Mouse (Mus musculus): ENCODE results near the gene Evi2a. TPM values are rescaled to one million over a fixed set of nuclear protein-coding genes. Genes with fewer than 3 reads are reported as not detected.

Gene Evi2a
- polyA plus RNA-seq, 1 experiment, result 10.7 TPM

- Histone ChIP-seq H3K27me3 (ENCODE audit: control insufficient read depth, insufficient read depth, insufficient read length) (no peaks in the 10 kb centered on the region), H3ac (ENCODE audit: control insufficient read depth, insufficient read length) (no peak overlapping the region), H3K4me2 (ENCODE audit: low read depth) (no peak overlapping the region), H3K4me3 (no peak overlapping the region), H3K79me2 (ENCODE audit: control insufficient read depth, insufficient read depth) (no peaks in the 10 kb centered on the region), H3K36me3 (ENCODE audit: control insufficient read depth, insufficient read depth) (peaks cover 12% of the 10 kb centered on the region)
- peak; percentile 57; the same call in 1 of the 2 replicates for TF ChIP-seq CEBPB (IDR thresholded peaks at IDR 0.05; ENCODE audit: insufficient read depth, poor library complexity, severe bottlenecking)
- TF ChIP-seq REST (IDR thresholded peaks at IDR 0.05; ENCODE audit: insufficient read depth, insufficient read length), result no peak
Observed at GRCm38 (mm10) chr11:79536293-79536692, 5.9 kb upstream of the Evi2a start.

- no peaks in the 10 kb centered on the region for H3K27me3 ChIP-seq (ENCODE audit: control insufficient read depth, insufficient read depth, insufficient read length)
- peaks cover 12% of the 10 kb centered on the region for H3K36me3 ChIP-seq (ENCODE audit: control insufficient read depth, insufficient read depth)
- TF ChIP-seq POLR2AphosphoS2 (IDR thresholded peaks at IDR 0.05; ENCODE audit: insufficient read length, low read depth) (no peak), TCF12 (IDR thresholded peaks at IDR 0.05; ENCODE audit: insufficient read depth, poor library complexity, severe bottlenecking) (no peak), CEBPB (IDR thresholded peaks at IDR 0.05; ENCODE audit: insufficient read depth, poor library complexity, severe bottlenecking) (no peak), MAX (IDR thresholded peaks at IDR 0.05; ENCODE audit: low read depth) (no peak), POLR2A (IDR thresholded peaks at IDR 0.05; ENCODE audit: insufficient read length, low read depth) (no peak), MYOD1 (IDR thresholded peaks at IDR 0.05; ENCODE audit: control insufficient read depth in 1 of 3, insufficient read length in 2 of 3, low read depth in 2 of 3) (no peak), REST (IDR thresholded peaks at IDR 0.05; ENCODE audit: insufficient read depth, insufficient read length) (no peak), SRF (IDR thresholded peaks at IDR 0.05; ENCODE audit: control insufficient read depth, insufficient read length, low read depth) (no peak), MYOG (IDR thresholded peaks at IDR 0.05; ENCODE audit: control insufficient read depth in 1 of 3, insufficient read depth in 1 of 3, insufficient read length in 2 of 3, low read depth in 2 of 3) (no peak), TCF3 (IDR thresholded peaks at IDR 0.05; ENCODE audit: insufficient read length, low read depth) (no peak), USF1 (IDR thresholded peaks at IDR 0.05; ENCODE audit: low read depth) (no peak), E2F4 (IDR thresholded peaks at IDR 0.05; ENCODE audit: insufficient read depth) (no peak)
- no peak overlapping the region for H3K4me2 ChIP-seq (ENCODE audit: low read depth)
- H3K4me3 ChIP-seq, result no peak overlapping the region
- H3ac ChIP-seq (ENCODE audit: control insufficient read depth, insufficient read length), result no peak overlapping the region
- H3K79me2 ChIP-seq (ENCODE audit: control insufficient read depth, insufficient read depth), result no peaks in the 10 kb centered on the region
Observed at GRCm38 (mm10) chr11:79535554-79535953, 5.1 kb upstream of the Evi2a start.

GRCm38 (mm10) chr11:79533950-79534690, 3.7 kb upstream of the Evi2a start:
- no peak for TF ChIP-seq USF1 (IDR thresholded peaks at IDR 0.05; ENCODE audit: low read depth)
- peak; percentile 21 for TF ChIP-seq MAX (IDR thresholded peaks at IDR 0.05; ENCODE audit: low read depth)
- TF ChIP-seq TCF12 (IDR thresholded peaks at IDR 0.05; ENCODE audit: insufficient read depth, poor library complexity, severe bottlenecking), result no peak
- peak in 1 of 3 experiments; percentile 27 for TF ChIP-seq MYOD1 (IDR thresholded peaks at IDR 0.05; ENCODE audit: control insufficient read depth in 1 of 3, insufficient read length in 2 of 3, low read depth in 2 of 3)
- Histone ChIP-seq H3K4me2 (ENCODE audit: low read depth) (peak overlapping the region; percentile 62), H3K79me2 (ENCODE audit: control insufficient read depth, insufficient read depth) (peaks cover 8% of the 10 kb centered on the region), H3K4me3 (no peak overlapping the region), H3K36me3 (ENCODE audit: control insufficient read depth, insufficient read depth) (peaks cover 12% of the 10 kb centered on the region), H3K27me3 (ENCODE audit: control insufficient read depth, insufficient read depth, insufficient read length) (no peaks in the 10 kb centered on the region), H3ac (ENCODE audit: control insufficient read depth, insufficient read length) (no peak overlapping the region)

GRCm38 (mm10) chr11:79533311-79533710, 2.9 kb upstream of the Evi2a start:
- Histone ChIP-seq H3K36me3 (ENCODE audit: control insufficient read depth, insufficient read depth) (peaks cover 12% of the 10 kb centered on the region), H3K79me2 (ENCODE audit: control insufficient read depth, insufficient read depth) (peaks cover 10% of the 10 kb centered on the region), H3K4me2 (ENCODE audit: low read depth) (no peak overlapping the region), H3K4me3 (no peak overlapping the region), H3ac (ENCODE audit: control insufficient read depth, insufficient read length) (no peak overlapping the region), H3K27me3 (ENCODE audit: control insufficient read depth, insufficient read depth, insufficient read length) (no peaks in the 10 kb centered on the region)
- TF ChIP-seq TCF12 (IDR thresholded peaks at IDR 0.05; ENCODE audit: insufficient read depth, poor library complexity, severe bottlenecking) (no peak), USF1 (IDR thresholded peaks at IDR 0.05; ENCODE audit: low read depth) (no peak), POLR2AphosphoS2 (IDR thresholded peaks at IDR 0.05; ENCODE audit: insufficient read length, low read depth) (no peak), SRF (IDR thresholded peaks at IDR 0.05; ENCODE audit: control insufficient read depth, insufficient read length, low read depth) (no peak), REST (IDR thresholded peaks at IDR 0.05; ENCODE audit: insufficient read depth, insufficient read length) (no peak), CEBPB (IDR thresholded peaks at IDR 0.05; ENCODE audit: insufficient read depth, poor library complexity, severe bottlenecking) (no peak), MYOD1 (IDR thresholded peaks at IDR 0.05; ENCODE audit: control insufficient read depth in 1 of 3, insufficient read length in 2 of 3, low read depth in 2 of 3) (no peak), E2F4 (IDR thresholded peaks at IDR 0.05; ENCODE audit: insufficient read depth) (no peak), MAX (IDR thresholded peaks at IDR 0.05; ENCODE audit: low read depth) (no peak), POLR2A (IDR thresholded peaks at IDR 0.05; ENCODE audit: insufficient read length, low read depth) (no peak), TCF3 (IDR thresholded peaks at IDR 0.05; ENCODE audit: insufficient read length, low read depth) (no peak), MYOG (IDR thresholded peaks at IDR 0.05; ENCODE audit: control insufficient read depth in 1 of 3, insufficient read depth in 1 of 3, insufficient read length in 2 of 3, low read depth in 2 of 3) (no peak)

GRCm38 (mm10) chr11:79531485-79531884, 1.1 kb upstream of the Evi2a start:
- no peak for TF ChIP-seq SRF (IDR thresholded peaks at IDR 0.05; ENCODE audit: control insufficient read depth, insufficient read length, low read depth)
- TF ChIP-seq MAX (IDR thresholded peaks at IDR 0.05; ENCODE audit: low read depth), result no peak
- H3K4me2 ChIP-seq (ENCODE audit: low read depth), result no peak overlapping the region

More at GRCm38 (mm10) chr11:79531485-79531884, 1.1 kb upstream of the Evi2a start:
- H3K4me3 ChIP-seq, result peak overlapping the region; percentile 21
- peaks cover 10% of the 10 kb centered on the region for H3K79me2 ChIP-seq (ENCODE audit: control insufficient read depth, insufficient read depth)
- H3K36me3 ChIP-seq (ENCODE audit: control insufficient read depth, insufficient read depth), result peaks cover 17% of the 10 kb centered on the region
- no peaks in the 10 kb centered on the region for H3K27me3 ChIP-seq (ENCODE audit: control insufficient read depth, insufficient read depth, insufficient read length)
- no peak overlapping the region for H3ac ChIP-seq (ENCODE audit: control insufficient read depth, insufficient read length)

All from myocyte (in vitro differentiated cells).